26 mouse cellular contexts compared by ENCODE assay signal in the genomic region with DNA sequence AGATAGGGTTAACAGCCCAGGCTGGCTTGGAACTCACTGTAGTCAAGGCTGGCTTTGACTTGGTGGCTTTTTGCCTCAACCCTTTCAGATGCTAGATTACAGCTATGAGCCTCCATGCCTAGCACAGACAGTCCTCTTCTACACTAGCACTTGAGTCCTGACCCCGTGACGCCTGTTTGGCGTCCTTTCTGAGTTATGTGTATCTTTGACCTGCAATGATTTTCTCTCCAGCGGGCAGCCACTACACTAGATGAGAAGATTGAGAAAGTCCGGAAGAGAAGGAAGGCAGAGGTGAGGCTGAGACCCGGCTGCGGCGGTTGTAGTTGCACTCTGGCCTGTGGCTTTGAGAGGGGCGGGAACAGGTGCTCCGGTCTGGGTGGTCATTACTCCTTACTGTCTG.
"Had no signal": no experiment of that assay in that cellular context is flagged by ENCODE, and none has a peak within 500 bp of the region (broad histone marks: within the 10 kb centered on the region; RNA-seq: fewer than 3 reads in every experiment).

No protein-coding gene starts in this region.

- H3K27ac ChIP-seq: embryonic facial prominence, embryonic 10.5 days; embryonic facial prominence, embryonic 12.5 days; embryonic facial prominence, embryonic 13.5 days; embryonic facial prominence, embryonic 15.5 days; forebrain, embryonic 10.5 days; forebrain, embryonic 12.5 days; forebrain, embryonic 13.5 days; forebrain, embryonic 15.5 days; gastrocnemius, adult 2 months; heart, adult 2 months had no signal

- H3K9me3 ChIP-seq: embryonic facial prominence, embryonic 10.5 days; embryonic facial prominence, embryonic 12.5 days; embryonic facial prominence, embryonic 13.5 days; embryonic facial prominence, embryonic 15.5 days; forebrain, embryonic 10.5 days; forebrain, embryonic 12.5 days; forebrain, embryonic 13.5 days; forebrain, embryonic 15.5 days had no signal

- H3K4me3 ChIP-seq: embryonic facial prominence, embryonic 10.5 days; embryonic facial prominence, embryonic 12.5 days; embryonic facial prominence, embryonic 13.5 days; embryonic facial prominence, embryonic 15.5 days; erythroblast, embryonic 14.5 days; forebrain, embryonic 10.5 days; forebrain, embryonic 12.5 days; forebrain, embryonic 13.5 days; forebrain, embryonic 15.5 days; gastrocnemius, adult 2 months; heart, adult 2 months had no signal

- DNase-seq: cerebellum, adult 8-10 months; cerebellum, adult 9-10 months; cerebellum, adult 9-11 months; cerebellum, postnatal 10 days; cerebellum, postnatal 14 days; cerebellum, postnatal 25 days; cerebellum, postnatal 36 days; embryo, embryonic 11 days; forebrain, postnatal 0 days; gastrocnemius, adult 2 months; gastrocnemius, postnatal 10 days; gastrocnemius, postnatal 14 days; gastrocnemius, postnatal 36 days; heart, adult 18-20 months; heart, adult 2 months had no signal

- H3K9ac ChIP-seq: embryonic facial prominence, embryonic 12.5 days; embryonic facial prominence, embryonic 13.5 days; embryonic facial prominence, embryonic 15.5 days; forebrain, embryonic 12.5 days; forebrain, embryonic 13.5 days; forebrain, embryonic 15.5 days; forebrain, postnatal 0 days had no signal

- H3K27me3 ChIP-seq: embryonic facial prominence, embryonic 12.5 days; embryonic facial prominence, embryonic 13.5 days; embryonic facial prominence, embryonic 15.5 days; forebrain, embryonic 12.5 days; forebrain, embryonic 13.5 days; forebrain, embryonic 15.5 days had no signal

- ATAC-seq: forebrain, embryonic 13.5 days; forebrain, embryonic 14.5 days; forebrain, embryonic 15.5 days; forebrain, embryonic 16.5 days; forebrain, postnatal 0 days had no signal

- H3K4me2 ChIP-seq: embryonic facial prominence, embryonic 12.5 days; embryonic facial prominence, embryonic 13.5 days; embryonic facial prominence, embryonic 15.5 days; forebrain, embryonic 12.5 days; forebrain, embryonic 13.5 days; forebrain, embryonic 15.5 days had no signal
